In genomic region chr16:20240468-20241414, GRCm38 (mm10) we compare ENCODE assay signal across 8 mouse cellular contexts. TPM values are rescaled to one million over a fixed set of nuclear protein-coding genes. Genes with fewer than 3 reads are reported as not detected.
DNase-seq lines count a peak whose midpoint lies in the region; ATAC-seq lines count a peak whose summit lies in the region.

Map6d1 (minus strand) TSS chr16:20241358.

- H3K9me3 ChIP-seq in forebrain, embryonic 13.5 days (replicated peaks) = no peaks in the 10 kb centered on the region

- peak within 1 kb of the TSS; percentile 80 for H3K9ac ChIP-seq in forebrain, embryonic 13.5 days

- peak; percentile 78 for DNase-seq in R1 (ENCODE audit: low read depth, low spot score)
- DNase-seq in heart, postnatal 36 days = peak; percentile 35 to 39
- peak in 1 of 2 experiments; percentile 47 for DNase-seq in left cerebral cortex, adult 8-10 months (ENCODE audit: low spot score in 2 of 2)
- peak; percentile 39 to 56 for DNase-seq in lung, postnatal 4 days
- peak; percentile 69 to 72 for DNase-seq in right cerebral cortex, postnatal 10 days (ENCODE audit: low spot score in 2 of 2)
- DNase-seq in spleen, adult 12 weeks (ENCODE audit: low spot score) = no peak

- H3K27me3 ChIP-seq in forebrain, embryonic 13.5 days = no peaks in the 10 kb centered on the region

- no peak within 1 kb of the TSS for H3K27ac ChIP-seq in brown adipose tissue, adult 24 weeks (replicated peaks; ENCODE audit: low read depth, low read length)
- H3K27ac ChIP-seq in forebrain, embryonic 13.5 days = no peak within 1 kb of the TSS

- intact Hi-C loops in heart, postnatal 36 days (cut with DNase I) = loop anchor here (5.0 kb wide), 1 partner anchor 47 kb away; no protein-coding TSS in a partner anchor

- peak; percentile 84 for ATAC-seq in forebrain, embryonic 13.5 days

- peak within 1 kb of the TSS; percentile 78 for H3K4me2 ChIP-seq in forebrain, embryonic 13.5 days

- H3K4me3 ChIP-seq in brown adipose tissue, adult 24 weeks (ENCODE audit: insufficient read depth, low read depth, low read length) = peak within 1 kb of the TSS; percentile 56
- H3K4me3 ChIP-seq in forebrain, embryonic 13.5 days = peak within 1 kb of the TSS; percentile 71

- H3K4me1 ChIP-seq in brown adipose tissue, adult 24 weeks (ENCODE audit: control insufficient read depth, insufficient read depth, insufficient read length, low read length) = no peaks in the 10 kb centered on the region
- H3K4me1 ChIP-seq in forebrain, embryonic 13.5 days = peaks cover 5% of the 10 kb centered on the region; the same call in 1 of the 2 replicates

- 0 out of 2 replicates have a peak, but pooled peaks cover 2% of the 10 kb centered on the region for H3K36me3 ChIP-seq in forebrain, embryonic 13.5 days (ENCODE audit: poor library complexity, severe bottlenecking)

- 1% methylated on average over 74 of the region's 90 CpGs for whole genome bisulfite sequencing in forebrain, embryonic 13.5 days

RNA-seq across cellular contexts. Expression of gene Map6d1, which starts in this region (rescaled TPM):
- polyA plus RNA-seq in brown adipose tissue, adult 24 weeks (2012; ENCODE audit: insufficient read depth, insufficient read length, missing spikeins) = not detected in 2 replicates
- 1.1 and 1.8 TPM in 2 replicates for polyA plus RNA-seq in forebrain, embryonic 13.5 days (2015; fragmentation: Nextera tagmentation; extraction: Ambion mirVana)
- 1 to 10 TPM; 1.3 to 1.5 TPM for total RNA-seq in heart, postnatal 36 days (2021)
- total RNA-seq in left cerebral cortex, adult 8-10 months (2022) = 10 to 100 TPM; 34.4 to 42.8 (median 37.9) TPM

Comparison
In these comparisons a context has a peak if more than half of its experiments do, and no peak if none do; other contexts are left out.
1. RNA of gene Map6d1 (total RNA-seq): 34.4 to 42.8 TPM in left cerebral cortex, adult 8-10 months; 1.3 to 1.5 TPM in heart, postnatal 36 days; every median in the first group is over 10 times any median in the second.